Mouse (Mus musculus) kidney, adult 2 months (tissue): ENCODE results near the gene Apobec3. TPM values are rescaled to one million over a fixed set of nuclear protein-coding genes. Genes with fewer than 3 reads are reported as not detected.
A peak's percentile ranks its signal among the peaks of the same experiment; 100 is the strongest.
"Not testable (repeated sequence)": the region's sequence is repeated elsewhere in the genome, so short reads cannot be mapped to it uniquely, and the experiment has no call there.

Source experiments
- DNase-seq: peaks from one replicate; pipeline ENCODE4 v3.0.0; 2021
- H3K27ac ChIP-seq: fragments of 200-500 bp; 2 replicates; pipeline ENCODE4 v1.5.1; 2012; ENCODE audit warnings: low read depth, low read length, control low read depth, inconsistent platforms; ENCODE audit not compliant: insufficient read depth
- H3K27me3 ChIP-seq: fragments of 200-500 bp; replicated peaks from 2 replicates; pipeline ENCODE4 v1.6.1; 2012; ENCODE audit warnings: mild to moderate bottlenecking, moderate library complexity, low read length, inconsistent platforms; ENCODE audit not compliant: control insufficient read depth, insufficient read depth
- H3K36me3 ChIP-seq: fragments of 200-500 bp; 2 replicates; pipeline ENCODE4 v1.6.1; 2012; ENCODE audit warnings: mild to moderate bottlenecking, moderate library complexity, low read length, inconsistent platforms; ENCODE audit not compliant: control insufficient read depth, insufficient read depth
- H3K4me1 ChIP-seq: fragments of 200-500 bp; 2 replicates; pipeline ENCODE4 v1.6.1; 2011; ENCODE audit warnings: low read length; ENCODE audit not compliant: control insufficient read depth, insufficient read depth
- H3K4me3 ChIP-seq: fragments of 200-500 bp; 2 replicates; pipeline ENCODE4 v1.5.1; 2011; ENCODE audit warnings: mild to moderate bottlenecking, low read depth, low read length, control low read depth; ENCODE audit not compliant: insufficient read depth
- CTCF ChIP-seq: fragments of 200-500 bp; conservative IDR thresholded peaks from 2 replicates; pipeline ENCODE4 v1.5.1; 2011; ENCODE audit warnings: low read depth, mild to moderate bottlenecking, control low read depth, low read length, moderate library complexity, mixed read lengths; ENCODE audit not compliant: insufficient read depth, insufficient read length
- POLR2A ChIP-seq: fragments of 200-500 bp; IDR thresholded peaks from one replicate; pipeline ENCODE4 v1.6.1; 2011; ENCODE audit warnings: low read depth, low read length, control low read depth
- WGBS: fragments of 180-500 bp; shearing (Covaris S2); methylation state at CpG from one replicate; pipeline ENCODE4 v1.1.7; 2018; 5-methylcytosine and 5-hydroxymethylcytosine counted together
- polyA plus RNA-seq: library from polyadenylated mRNA; depleted of rRNA; stranded (reverse); fragments of >200 nt; gene quantifications from 2 replicates; pipeline ENCODE4 v1.2.3, GENCODE M21; 2012

Apobec3 gene
- polyA plus RNA-seq, 1 experiment = 13.4 TPM

DNA sequence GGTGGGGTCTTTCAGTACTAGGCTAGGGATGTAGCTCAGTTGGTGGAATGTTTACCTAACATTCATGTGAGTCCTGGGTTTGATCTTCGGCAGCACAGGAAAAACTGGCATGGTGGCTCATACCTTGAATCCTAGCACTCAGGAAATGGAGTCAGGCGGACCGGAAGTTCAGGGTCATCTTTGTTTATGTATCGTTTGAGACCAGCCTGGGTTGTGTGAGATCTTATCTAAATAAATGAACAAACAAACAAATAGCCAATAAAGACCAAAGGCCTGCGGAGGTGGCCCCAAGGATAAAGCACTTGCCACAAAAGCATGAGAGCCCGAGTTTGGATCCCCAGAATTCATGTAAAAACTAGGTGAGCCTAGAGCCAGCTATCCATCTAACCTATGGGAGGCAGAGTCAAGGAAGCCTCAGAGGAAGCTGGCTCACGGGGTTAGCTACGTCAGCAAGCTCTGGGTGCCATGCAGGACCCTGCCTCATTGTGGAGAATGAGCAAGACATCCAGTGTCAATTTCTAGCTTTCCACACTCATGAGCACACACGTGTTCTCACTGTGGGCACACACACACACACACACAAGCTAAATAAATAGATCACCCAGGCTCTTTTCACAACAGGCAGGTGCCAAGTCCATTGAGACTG lies 4.7 kb downstream of the Apobec3 start:
- DNase-seq = peak; percentile 41
- H3K4me3 ChIP-seq = no peak overlapping the region
- H3K4me1 ChIP-seq = no peaks in the 10 kb centered on the region; the same call in 1 of the 2 replicates
- 64% methylated on average over 9 of the region's 9 CpGs for WGBS
- H3K27me3 ChIP-seq = no peaks in the 10 kb centered on the region
- H3K27ac ChIP-seq = peak overlapping the region; percentile 68
- TF ChIP-seq POLR2A = no peak
- no peak for TF ChIP-seq CTCF
- H3K36me3 ChIP-seq = no peaks in the 10 kb centered on the region

GRCm38 (mm10) chr15:79898988-79899387 lies 7.5 kb downstream of the Apobec3 start:
- Histone ChIP-seq H3K27me3 (no peaks in the 10 kb centered on the region), H3K27ac (no peak overlapping the region), H3K4me1 (no peaks in the 10 kb centered on the region; the same call in 1 of the 2 replicates), H3K4me3 (no peak overlapping the region), H3K36me3 (no peaks in the 10 kb centered on the region)
- 92% methylated on average over 5 of the region's 5 CpGs for WGBS
- TF ChIP-seq CTCF (no peak), POLR2A (no peak)
- DNase-seq = no peak

DNA sequence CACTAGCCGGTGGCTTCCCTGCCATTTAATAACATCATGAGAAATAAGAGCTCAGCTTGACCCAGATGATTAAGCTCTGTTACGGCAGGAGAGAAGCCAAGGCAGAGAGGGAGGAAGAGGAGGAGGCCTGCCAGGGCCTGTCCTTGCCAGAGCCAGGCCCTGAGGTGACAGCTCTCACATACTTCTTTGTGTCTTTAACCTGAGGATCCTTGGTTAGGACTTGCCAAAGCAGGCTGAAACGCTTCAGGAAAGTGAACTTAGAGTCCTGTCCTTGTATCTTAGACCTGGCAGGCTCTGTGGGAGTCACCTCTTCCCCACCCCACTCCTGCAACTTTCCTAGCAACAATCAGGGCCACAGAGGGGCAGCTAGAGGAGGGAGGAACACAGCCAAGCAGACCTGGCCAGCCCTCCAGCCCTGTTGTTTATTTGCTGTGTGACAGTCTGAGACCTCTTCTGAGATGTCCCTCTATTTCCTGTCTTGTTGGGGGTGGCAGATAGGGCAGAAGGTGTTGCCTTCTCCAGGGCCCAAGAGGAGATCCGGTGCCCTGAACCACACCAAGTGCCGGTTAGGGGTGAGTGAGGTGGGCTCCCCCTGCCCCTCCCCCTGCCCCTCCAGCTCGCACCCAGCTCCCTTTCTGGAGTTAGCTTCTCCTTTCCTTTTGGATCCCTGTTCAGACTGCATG lies 8.5 kb downstream of the Apobec3 start:
- DNase-seq = no peak
- WGBS = 64% methylated on average over 6 of the region's 6 CpGs
- Histone ChIP-seq H3K36me3 (no peaks in the 10 kb centered on the region), H3K4me1 (no peaks in the 10 kb centered on the region; the same call in 1 of the 2 replicates), H3K27me3 (no peaks in the 10 kb centered on the region), H3K27ac (peak overlapping the region; percentile 12; the same call in 1 of the 2 replicates), H3K4me3 (no peak overlapping the region)
- TF ChIP-seq CTCF = no peak
- no peak for TF ChIP-seq POLR2A

DNA sequence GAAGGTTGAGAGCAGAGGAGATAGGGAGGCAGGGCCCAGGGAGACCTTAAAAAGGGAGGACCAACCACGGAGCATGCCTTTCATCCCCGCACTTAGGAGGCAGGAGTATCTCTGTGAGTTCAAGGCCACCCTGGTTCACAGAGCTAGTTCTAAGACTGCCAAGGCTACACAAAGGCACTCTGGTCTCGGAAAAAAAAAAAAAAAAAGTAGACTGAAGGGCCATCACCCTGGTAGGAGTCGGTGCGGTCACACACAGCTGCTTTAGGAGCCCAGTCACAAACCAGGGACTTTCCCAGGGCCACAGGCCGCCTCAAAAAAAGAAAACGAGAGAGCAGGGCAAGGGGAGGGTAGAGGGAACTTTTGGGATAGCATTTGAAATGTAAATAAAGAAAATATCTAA lies 9.3 kb downstream of the Apobec3 start:
- H3K27me3 ChIP-seq = no peaks in the 10 kb centered on the region
- no peak overlapping the region for H3K27ac ChIP-seq
- no peaks in the 10 kb centered on the region; the same call in 1 of the 2 replicates for H3K4me1 ChIP-seq
- no peaks in the 10 kb centered on the region for H3K36me3 ChIP-seq
- 57% methylated on average over 7 of the region's 7 CpGs for WGBS
- TF ChIP-seq CTCF (no peak), POLR2A (no peak)
- no peak overlapping the region for H3K4me3 ChIP-seq
- no peak for DNase-seq

DNA sequence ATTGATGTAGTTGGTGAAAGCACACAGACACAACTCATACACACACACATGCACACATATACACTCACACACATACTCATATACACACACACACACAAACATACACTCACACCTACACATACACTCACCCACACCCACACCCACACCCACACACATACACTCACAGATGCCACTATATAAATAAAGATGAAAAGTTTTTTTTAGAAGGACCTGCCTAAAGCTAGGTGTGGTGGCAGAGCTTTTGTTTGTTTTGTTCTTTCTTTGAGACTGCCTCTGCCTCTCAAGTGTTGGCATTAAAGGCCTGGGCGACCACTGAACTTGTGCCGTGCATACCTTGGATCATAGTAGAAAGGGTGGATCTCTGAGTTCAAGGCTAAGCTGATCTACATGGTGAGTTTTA lies 9.9 kb downstream of the Apobec3 start:
- H3K4me3 ChIP-seq = no peak overlapping the region
- no peaks in the 10 kb centered on the region for H3K36me3 ChIP-seq
- H3K27ac ChIP-seq = no peak overlapping the region
- no peaks in the 10 kb centered on the region for H3K4me1 ChIP-seq
- 91% methylated on average over 2 of the region's 2 CpGs for WGBS
- TF ChIP-seq CTCF = no peak
- no peak for TF ChIP-seq POLR2A
- no peaks in the 10 kb centered on the region for H3K27me3 ChIP-seq
- DNase-seq = no peak

GRCm38 (mm10) chr15:79903081-79903480 lies 11.6 kb downstream of the Apobec3 start:
- WGBS = 96% methylated on average over 8 of the region's 8 CpGs
- not testable (repeated sequence) for DNase-seq, H3K4me1 ChIP-seq, H3K27me3 ChIP-seq, H3K36me3 ChIP-seq, H3K27ac ChIP-seq, H3K4me3 ChIP-seq

- TF ChIP-seq CTCF = no peak
- TF ChIP-seq POLR2A = no peak
- no peak overlapping the region for H3K4me3 ChIP-seq
- DNase-seq = no peak
- H3K27ac ChIP-seq = no peak overlapping the region
- no peaks in the 10 kb centered on the region for H3K27me3 ChIP-seq
- H3K4me1 ChIP-seq = no peaks in the 10 kb centered on the region
- H3K36me3 ChIP-seq = no peaks in the 10 kb centered on the region
Measured at GRCm38 (mm10) chr15:79903963-79904362, 12.5 kb downstream of the Apobec3 start.

DNA sequence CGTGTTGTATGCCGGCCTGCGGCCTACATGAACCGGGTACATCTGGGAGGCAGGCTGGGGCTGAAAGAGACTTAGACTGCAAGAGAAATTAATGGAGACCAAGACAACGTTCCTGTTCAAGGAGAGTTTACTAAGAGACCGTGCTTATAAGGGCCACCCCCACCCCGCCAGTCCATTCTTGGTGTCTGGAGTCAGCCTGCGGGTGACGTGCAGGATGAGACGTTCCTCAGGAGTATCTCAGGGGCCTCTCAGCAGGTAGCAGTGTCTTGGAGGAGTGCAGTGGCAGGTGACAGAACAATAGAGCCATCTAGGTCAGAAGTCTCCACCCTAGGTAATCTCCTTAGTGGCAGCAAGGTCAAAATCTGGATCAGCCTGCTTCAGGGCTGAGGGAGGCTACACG lies 13.2 kb downstream of the Apobec3 start:
- not testable (repeated sequence) for H3K4me3 ChIP-seq, H3K4me1 ChIP-seq, H3K36me3 ChIP-seq, DNase-seq, H3K27ac ChIP-seq, H3K27me3 ChIP-seq
- WGBS = 90% methylated on average over 11 of the region's 11 CpGs
